Mouse (Mus musculus): ENCODE measurements around the gene Pcca. TPM values are rescaled to one million over a fixed set of nuclear protein-coding genes. Genes with fewer than 3 reads are reported as not detected.

Pcca gene
- polyA plus RNA-seq, 1 experiment: 10.3 TPM

DNA sequence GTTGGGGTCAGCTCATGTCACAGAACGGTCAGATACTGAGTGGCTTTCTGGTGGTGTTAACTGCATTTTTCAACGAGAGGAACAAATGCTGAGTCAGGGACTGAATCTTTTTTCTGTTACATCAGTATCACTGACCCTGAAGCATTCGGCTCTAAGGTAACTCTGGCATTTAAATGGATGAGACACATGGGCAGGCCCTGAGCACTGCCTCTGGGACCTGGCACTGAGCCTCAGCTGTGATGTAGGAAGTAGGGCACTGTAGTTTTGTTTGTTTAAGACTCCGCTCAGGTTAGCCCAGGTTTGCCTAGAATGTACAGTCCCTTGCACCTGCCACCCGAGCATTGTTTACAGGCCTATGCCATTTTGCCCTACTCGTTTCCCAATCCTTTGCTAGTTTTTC lies 335.7 kb downstream of the Pcca start:
- Histone ChIP-seq H3K36me3 (ENCODE audit: control insufficient read depth, insufficient read depth) (no peaks in the 10 kb centered on the region), H3ac (ENCODE audit: control insufficient read depth, insufficient read length, low read depth) (no peak overlapping the region), H3K79me2 (ENCODE audit: control insufficient read depth, insufficient read depth) (no peaks in the 10 kb centered on the region), H3K27me3 (ENCODE audit: control insufficient read depth, insufficient read depth, insufficient read length) (no peaks in the 10 kb centered on the region), H3K4me3 (ENCODE audit: insufficient read depth, poor library complexity, severe bottlenecking) (no peak overlapping the region), H3K79me3 (ENCODE audit: low read depth) (no peaks in the 10 kb centered on the region)
- TF ChIP-seq CEBPB (IDR thresholded peaks at IDR 0.05; ENCODE audit: low read depth) (no peak), MAX (IDR thresholded peaks at IDR 0.05) (no peak), USF1 (IDR thresholded peaks at IDR 0.05; ENCODE audit: low read depth) (no peak), MYOG (IDR thresholded peaks at IDR 0.05; ENCODE audit: control insufficient read depth, extremely low read depth, insufficient read length) (no peak), MYOD1 (IDR thresholded peaks at IDR 0.05; ENCODE audit: control insufficient read depth, insufficient read length, low read depth) (no peak), FOSL1 (IDR thresholded peaks at IDR 0.05; ENCODE audit: insufficient read depth, low read length, poor library complexity, severe bottlenecking) (no peak), CTCF (IDR thresholded peaks at IDR 0.05; ENCODE audit: control insufficient read depth, insufficient read depth, insufficient read length) (no peak)

DNA sequence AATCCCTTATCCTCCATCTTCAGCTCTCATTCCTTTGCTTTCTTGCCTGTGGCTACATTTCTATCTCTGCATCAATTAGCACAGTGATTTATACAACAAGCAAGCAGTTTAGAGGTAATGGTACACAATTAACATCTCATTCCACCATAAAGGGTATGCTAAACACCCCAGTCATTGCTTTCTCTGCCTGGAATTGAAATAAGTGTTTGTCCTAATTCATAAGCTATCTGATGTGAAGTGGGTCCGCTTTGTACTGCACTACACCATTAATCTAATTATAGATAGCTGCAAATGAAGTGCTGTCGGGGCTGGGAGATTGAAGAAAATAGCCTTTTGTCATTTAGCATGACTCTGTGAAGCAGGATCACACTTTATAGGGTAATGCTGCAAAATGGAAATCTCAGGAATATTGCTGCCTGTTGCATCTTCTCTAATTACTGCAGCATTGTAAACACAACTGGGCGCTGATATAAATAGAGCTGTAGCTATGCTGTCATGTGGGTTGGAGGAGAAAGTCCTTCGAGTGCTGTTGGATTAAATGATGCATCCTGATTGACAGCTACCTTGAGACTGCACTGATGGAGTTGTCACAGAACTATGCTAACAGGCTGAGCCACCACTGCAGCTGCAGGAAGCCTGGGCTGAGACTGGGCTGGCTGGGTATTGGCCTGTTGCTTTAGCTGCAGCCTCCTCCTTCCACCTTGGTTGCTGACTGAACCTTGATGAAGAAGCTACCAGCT lies 337.9 kb downstream of the Pcca start:
- Histone ChIP-seq H3K79me3 (ENCODE audit: low read depth) (no peaks in the 10 kb centered on the region), H3K4me3 (ENCODE audit: insufficient read depth, poor library complexity, severe bottlenecking) (no peak overlapping the region), H3ac (ENCODE audit: control insufficient read depth, insufficient read length, low read depth) (no peak overlapping the region), H3K79me2 (ENCODE audit: control insufficient read depth, insufficient read depth) (no peaks in the 10 kb centered on the region), H3K36me3 (ENCODE audit: control insufficient read depth, insufficient read depth) (no peaks in the 10 kb centered on the region), H3K27me3 (ENCODE audit: control insufficient read depth, insufficient read depth, insufficient read length) (no peaks in the 10 kb centered on the region)
- TF ChIP-seq USF1 (IDR thresholded peaks at IDR 0.05; ENCODE audit: low read depth) (no peak), CEBPB (IDR thresholded peaks at IDR 0.05; ENCODE audit: low read depth) (no peak), FOSL1 (IDR thresholded peaks at IDR 0.05; ENCODE audit: insufficient read depth, low read length, poor library complexity, severe bottlenecking) (no peak), MYOD1 (IDR thresholded peaks at IDR 0.05; ENCODE audit: control insufficient read depth, insufficient read length, low read depth) (no peak), MAX (IDR thresholded peaks at IDR 0.05) (no peak), CTCF (IDR thresholded peaks at IDR 0.05; ENCODE audit: control insufficient read depth, insufficient read depth, insufficient read length) (no peak), MYOG (IDR thresholded peaks at IDR 0.05; ENCODE audit: control insufficient read depth, extremely low read depth, insufficient read length) (no peak)

DNA sequence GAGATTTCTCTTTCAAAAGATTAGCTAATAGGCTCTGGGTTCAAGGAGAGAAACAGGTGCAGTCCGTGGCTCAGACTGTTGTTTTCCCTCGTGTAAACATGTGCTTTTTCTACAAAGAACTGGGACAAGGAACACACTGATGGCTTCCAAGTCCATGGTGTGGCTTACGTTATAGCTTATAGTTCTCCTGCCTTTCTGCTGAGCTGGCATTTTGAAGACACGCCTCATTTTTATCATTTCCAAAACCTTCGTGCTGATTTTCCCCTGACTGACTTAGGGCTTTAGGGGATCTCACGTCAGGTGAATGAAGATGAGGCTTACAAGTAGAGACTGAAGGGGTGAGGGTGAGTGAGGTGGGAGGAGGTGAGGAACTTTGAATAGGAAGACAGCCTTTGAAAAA lies 338.5 kb downstream of the Pcca start:
- Histone ChIP-seq H3K79me2 (ENCODE audit: control insufficient read depth, insufficient read depth) (no peaks in the 10 kb centered on the region), H3K4me3 (ENCODE audit: insufficient read depth, poor library complexity, severe bottlenecking) (no peak overlapping the region), H3ac (ENCODE audit: control insufficient read depth, insufficient read length, low read depth) (no peak overlapping the region), H3K27me3 (ENCODE audit: control insufficient read depth, insufficient read depth, insufficient read length) (no peaks in the 10 kb centered on the region), H3K36me3 (ENCODE audit: control insufficient read depth, insufficient read depth) (no peaks in the 10 kb centered on the region), H3K79me3 (ENCODE audit: low read depth) (no peaks in the 10 kb centered on the region)
- TF ChIP-seq USF1 (IDR thresholded peaks at IDR 0.05; ENCODE audit: low read depth): no peak
- no peak for TF ChIP-seq MAX (IDR thresholded peaks at IDR 0.05)
- no peak for TF ChIP-seq MYOG (IDR thresholded peaks at IDR 0.05; ENCODE audit: control insufficient read depth, extremely low read depth, insufficient read length)
- no peak for TF ChIP-seq FOSL1 (IDR thresholded peaks at IDR 0.05; ENCODE audit: insufficient read depth, low read length, poor library complexity, severe bottlenecking)
- no peak for TF ChIP-seq CTCF (IDR thresholded peaks at IDR 0.05; ENCODE audit: control insufficient read depth, insufficient read depth, insufficient read length)
- TF ChIP-seq CEBPB (IDR thresholded peaks at IDR 0.05; ENCODE audit: low read depth): no peak
- TF ChIP-seq MYOD1 (IDR thresholded peaks at IDR 0.05; ENCODE audit: control insufficient read depth, insufficient read length, low read depth): no peak

DNA sequence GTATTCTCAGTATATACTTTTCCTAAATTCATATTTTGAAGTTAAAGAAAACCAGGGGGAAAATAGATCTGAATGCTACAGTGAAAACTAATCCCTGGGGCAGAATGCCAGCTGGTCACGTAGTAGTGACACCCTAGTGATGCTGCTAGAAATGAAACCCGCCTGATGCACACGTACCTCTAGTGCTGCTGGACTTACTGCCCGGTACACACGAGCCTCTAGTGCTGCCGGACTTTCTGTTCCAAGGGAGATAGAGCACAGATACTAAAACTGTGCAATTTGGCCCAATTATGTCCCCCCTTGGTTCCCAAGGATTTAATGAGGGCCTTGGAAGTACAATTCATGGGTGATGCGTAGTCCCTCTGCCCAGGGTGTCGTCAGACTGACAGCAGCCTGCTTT lies 340.9 kb downstream of the Pcca start:
- Histone ChIP-seq H3K4me3 (ENCODE audit: insufficient read depth, poor library complexity, severe bottlenecking) (no peak overlapping the region), H3K79me2 (ENCODE audit: control insufficient read depth, insufficient read depth) (no peaks in the 10 kb centered on the region), H3K79me3 (ENCODE audit: low read depth) (no peaks in the 10 kb centered on the region), H3K27me3 (ENCODE audit: control insufficient read depth, insufficient read depth, insufficient read length) (no peaks in the 10 kb centered on the region), H3K36me3 (ENCODE audit: control insufficient read depth, insufficient read depth) (no peaks in the 10 kb centered on the region), H3ac (ENCODE audit: control insufficient read depth, insufficient read length, low read depth) (no peak overlapping the region)
- no peak for TF ChIP-seq CEBPB (IDR thresholded peaks at IDR 0.05; ENCODE audit: low read depth)
- TF ChIP-seq MYOD1 (IDR thresholded peaks at IDR 0.05; ENCODE audit: control insufficient read depth, insufficient read length, low read depth): no peak
- TF ChIP-seq FOSL1 (IDR thresholded peaks at IDR 0.05; ENCODE audit: insufficient read depth, low read length, poor library complexity, severe bottlenecking): no peak
- TF ChIP-seq MAX (IDR thresholded peaks at IDR 0.05): no peak
- TF ChIP-seq MYOG (IDR thresholded peaks at IDR 0.05; ENCODE audit: control insufficient read depth, extremely low read depth, insufficient read length): no peak
- TF ChIP-seq CTCF (IDR thresholded peaks at IDR 0.05; ENCODE audit: control insufficient read depth, insufficient read depth, insufficient read length): no peak
- TF ChIP-seq USF1 (IDR thresholded peaks at IDR 0.05; ENCODE audit: low read depth): no peak

DNA sequence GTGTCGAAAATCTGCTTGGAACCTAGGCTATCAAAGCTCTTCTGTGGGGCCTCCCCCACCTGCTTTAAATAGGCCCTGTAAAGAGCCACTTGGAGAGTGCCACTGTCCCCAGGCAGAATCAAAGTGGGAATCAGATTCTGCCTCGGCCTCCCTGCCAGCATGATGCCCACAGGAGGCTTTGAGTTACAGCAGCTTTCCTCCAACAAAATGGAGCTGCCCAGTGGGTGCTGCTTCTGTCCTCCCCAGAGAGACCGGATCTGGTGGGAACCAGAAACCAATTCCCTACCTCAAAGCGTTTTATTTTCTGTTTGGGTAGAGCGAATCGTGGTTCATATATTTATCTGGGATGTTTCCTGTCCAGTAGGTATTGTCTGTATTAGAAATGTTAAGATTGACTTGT lies 341.5 kb downstream of the Pcca start:
- H3K79me2 ChIP-seq (ENCODE audit: control insufficient read depth, insufficient read depth): no peaks in the 10 kb centered on the region
- H3K4me3 ChIP-seq (ENCODE audit: insufficient read depth, poor library complexity, severe bottlenecking): no peak overlapping the region
- H3K79me3 ChIP-seq (ENCODE audit: low read depth): no peaks in the 10 kb centered on the region
- TF ChIP-seq FOSL1 (IDR thresholded peaks at IDR 0.05; ENCODE audit: insufficient read depth, low read length, poor library complexity, severe bottlenecking) (no peak), CTCF (IDR thresholded peaks at IDR 0.05; ENCODE audit: control insufficient read depth, insufficient read depth, insufficient read length) (no peak), MYOD1 (IDR thresholded peaks at IDR 0.05; ENCODE audit: control insufficient read depth, insufficient read length, low read depth) (no peak), MYOG (IDR thresholded peaks at IDR 0.05; ENCODE audit: control insufficient read depth, extremely low read depth, insufficient read length) (no peak), CEBPB (IDR thresholded peaks at IDR 0.05; ENCODE audit: low read depth) (no peak), USF1 (IDR thresholded peaks at IDR 0.05; ENCODE audit: low read depth) (no peak), MAX (IDR thresholded peaks at IDR 0.05) (no peak)
- H3ac ChIP-seq (ENCODE audit: control insufficient read depth, insufficient read length, low read depth): no peak overlapping the region
- H3K27me3 ChIP-seq (ENCODE audit: control insufficient read depth, insufficient read depth, insufficient read length): no peaks in the 10 kb centered on the region
- H3K36me3 ChIP-seq (ENCODE audit: control insufficient read depth, insufficient read depth): no peaks in the 10 kb centered on the region

All from C2C12 (cell line).